Mouse (Mus musculus): Measurements from ENCODE around the gene Gpr39.

Gpr39 gene

DNA sequence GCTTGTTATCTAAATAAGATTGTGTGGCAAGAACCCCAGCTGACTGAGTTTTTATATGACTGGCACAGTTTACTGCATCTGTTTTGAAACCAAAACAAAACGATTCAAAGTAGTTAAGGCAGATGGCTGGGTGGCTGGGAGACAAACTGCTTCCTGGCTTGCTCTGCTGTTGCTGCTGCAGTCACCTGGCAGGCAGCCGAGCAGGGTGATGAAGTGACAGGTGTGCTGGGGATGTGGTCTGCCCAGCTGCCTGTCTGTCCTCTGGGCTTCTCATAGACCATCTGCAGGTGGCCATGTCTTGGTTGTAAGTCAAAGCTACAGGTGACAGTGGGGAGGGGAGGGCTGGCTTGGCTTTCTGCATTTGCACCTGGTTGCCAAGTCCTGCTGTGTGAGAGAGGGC lies 131.6 kb downstream of the Gpr39 start:
- no peak for DNase-seq (ENCODE audit: low read depth)

DNA sequence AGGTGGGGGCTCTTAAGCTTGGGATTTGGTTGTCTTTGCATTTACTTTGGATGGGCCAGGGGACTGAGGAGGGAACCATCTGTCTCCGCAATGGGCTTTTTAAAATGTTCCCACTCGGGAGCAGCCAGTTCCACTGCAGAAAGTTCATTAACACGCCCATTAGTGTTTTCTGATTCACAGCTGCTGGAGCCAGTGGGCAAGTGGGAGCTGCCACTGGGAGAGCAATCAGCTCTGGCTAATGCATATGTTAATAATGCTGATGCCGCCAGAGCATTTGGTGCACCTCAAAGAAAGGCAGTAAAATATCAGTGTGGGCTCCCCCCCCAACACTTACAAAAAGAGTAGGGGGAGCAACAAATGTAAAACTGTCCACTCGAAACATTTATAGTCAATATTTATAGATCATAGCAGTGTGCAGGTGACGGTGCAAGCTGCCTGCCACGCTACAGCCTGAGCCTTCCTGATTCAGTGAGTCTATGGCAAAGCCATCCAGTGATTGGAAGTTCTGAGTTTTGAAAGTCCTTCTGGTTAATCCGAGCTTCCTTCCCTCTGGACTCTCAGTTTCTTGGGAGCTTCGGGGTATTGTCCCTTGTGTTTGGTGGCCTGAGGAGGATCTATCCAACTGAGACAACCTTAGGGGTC lies 136.5 kb downstream of the Gpr39 start:
- DNase-seq (ENCODE audit: low read depth) = no peak

DNA sequence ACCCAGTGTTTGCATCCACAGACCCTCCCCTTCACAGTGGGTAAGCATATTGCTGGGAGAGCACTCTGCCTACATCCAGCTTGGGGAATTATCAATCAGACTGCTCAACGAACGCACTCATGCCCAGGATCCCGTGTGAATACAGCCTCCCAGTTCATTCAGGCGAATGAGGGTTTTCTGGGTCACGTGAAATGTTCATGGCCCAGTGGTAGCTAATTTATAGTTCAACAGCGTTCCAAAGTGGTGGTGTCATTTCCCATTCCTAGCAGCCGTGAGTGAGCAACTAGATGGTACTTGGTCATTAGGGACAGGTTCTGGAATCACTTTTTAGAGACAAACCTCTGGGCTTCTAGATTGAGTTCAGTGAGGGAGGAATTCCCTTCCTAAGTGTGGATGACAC lies 144.3 kb downstream of the Gpr39 start:
- no peak for DNase-seq (ENCODE audit: low read depth)

- no peak for DNase-seq (ENCODE audit: low read depth)
Observed at GRCm38 (mm10) chr1:125823611-125824010, 146.8 kb downstream of the Gpr39 start.

- DNase-seq (ENCODE audit: low read depth) = no peak
Observed at GRCm38 (mm10) chr1:125837507-125837906, 160.7 kb downstream of the Gpr39 start.

DNA sequence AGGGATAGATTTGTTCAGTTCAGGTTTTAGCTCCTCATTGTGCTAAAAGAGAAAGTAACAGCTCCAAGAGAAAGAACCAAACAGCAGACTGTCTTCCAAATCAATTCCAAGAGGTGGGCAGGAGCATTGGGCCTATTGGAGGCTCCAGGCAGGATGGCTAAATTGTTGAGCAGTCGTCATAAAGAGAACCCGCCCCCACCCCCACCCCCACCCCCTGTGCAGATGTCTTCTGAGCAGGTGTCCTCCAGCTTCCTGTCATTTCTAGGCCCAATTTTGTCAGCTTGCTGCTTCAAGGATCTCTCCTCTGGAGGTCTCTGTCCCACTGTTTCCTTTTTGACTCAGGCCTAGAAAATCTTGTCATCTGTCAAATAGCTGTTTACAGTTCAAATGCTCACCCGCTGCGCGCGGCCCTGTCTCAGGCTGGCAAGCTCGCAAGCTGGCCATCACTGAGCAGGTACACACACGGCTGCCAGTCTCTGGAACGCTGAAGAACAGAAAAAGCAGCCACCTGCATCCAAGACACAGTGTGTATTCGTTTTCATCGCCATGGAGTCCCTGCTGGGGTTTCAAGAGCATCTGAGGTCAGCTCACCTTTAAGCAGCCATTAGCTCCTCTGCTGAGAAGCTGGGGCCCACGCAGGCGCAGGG lies 163.1 kb downstream of the Gpr39 start:
- no peak for DNase-seq (ENCODE audit: low read depth)

DNA sequence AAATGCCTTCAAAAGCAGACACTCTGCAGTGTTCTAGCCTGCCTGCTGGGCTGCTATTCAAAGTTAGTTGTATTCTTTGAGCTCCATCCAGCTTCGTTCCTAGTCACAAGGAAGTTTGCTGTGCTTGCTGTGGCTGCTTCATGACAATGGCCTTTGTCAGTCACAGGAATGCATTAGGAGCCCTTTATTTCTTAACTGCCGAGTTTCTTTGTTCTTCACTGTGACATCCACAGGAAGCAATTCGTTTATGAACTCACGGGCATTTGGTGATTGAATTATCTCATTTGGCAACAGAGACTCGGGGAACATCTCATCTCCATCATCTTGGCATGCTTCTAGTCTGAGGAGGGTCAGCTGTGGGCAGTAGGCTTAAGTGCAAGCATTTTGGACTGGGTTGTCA lies 177.9 kb downstream of the Gpr39 start:
- no peak for DNase-seq (ENCODE audit: low read depth)

GRCm38 (mm10) chr1:125858631-125859030 lies 181.8 kb downstream of the Gpr39 start:
- no peak for DNase-seq (ENCODE audit: low read depth)

GRCm38 (mm10) chr1:125870056-125870455 lies 193.3 kb downstream of the Gpr39 start:
- no peak for DNase-seq (ENCODE audit: low read depth)

- no peak for DNase-seq (ENCODE audit: low read depth)
Observed at GRCm38 (mm10) chr1:125893158-125893557, 216.4 kb downstream of the Gpr39 start.

- no peak for DNase-seq (ENCODE audit: low read depth)
Observed at GRCm38 (mm10) chr1:125910211-125910870, 233.5 kb downstream of the Gpr39 start.

GRCm38 (mm10) chr1:125910871-125911265 lies 234.1 kb downstream of the Gpr39 start:
- DNase-seq (ENCODE audit: low read depth) = no peak

DNA sequence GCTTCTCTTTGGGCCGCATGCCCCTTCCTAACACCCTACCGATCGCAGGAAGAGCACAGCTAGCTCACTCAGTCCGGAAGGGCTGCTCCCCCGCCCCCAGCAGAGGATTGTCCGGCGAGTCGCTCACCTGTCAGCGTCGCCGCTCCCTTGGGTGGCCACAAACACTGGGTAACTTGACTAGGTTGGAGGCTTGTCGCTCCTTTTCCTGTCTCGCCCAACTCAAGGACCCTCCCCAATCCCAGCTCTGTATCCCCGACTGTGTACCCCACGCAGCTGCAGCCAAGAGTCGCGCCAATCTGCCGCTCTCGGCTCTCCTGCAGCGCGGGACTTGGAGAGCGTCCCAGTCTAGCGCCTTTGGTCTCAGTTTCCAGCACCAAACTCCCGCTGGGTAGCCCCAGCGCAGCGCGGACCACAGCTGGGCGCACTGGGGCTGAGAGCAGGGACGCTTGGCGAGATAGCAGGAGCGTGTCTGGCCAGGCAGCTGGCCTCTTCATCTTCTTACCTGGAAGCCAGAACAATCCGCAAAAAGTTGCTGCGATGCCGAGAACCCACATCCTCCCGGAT lies 234.6 kb downstream of the Gpr39 start:
- no peak for DNase-seq (ENCODE audit: low read depth)

DNA sequence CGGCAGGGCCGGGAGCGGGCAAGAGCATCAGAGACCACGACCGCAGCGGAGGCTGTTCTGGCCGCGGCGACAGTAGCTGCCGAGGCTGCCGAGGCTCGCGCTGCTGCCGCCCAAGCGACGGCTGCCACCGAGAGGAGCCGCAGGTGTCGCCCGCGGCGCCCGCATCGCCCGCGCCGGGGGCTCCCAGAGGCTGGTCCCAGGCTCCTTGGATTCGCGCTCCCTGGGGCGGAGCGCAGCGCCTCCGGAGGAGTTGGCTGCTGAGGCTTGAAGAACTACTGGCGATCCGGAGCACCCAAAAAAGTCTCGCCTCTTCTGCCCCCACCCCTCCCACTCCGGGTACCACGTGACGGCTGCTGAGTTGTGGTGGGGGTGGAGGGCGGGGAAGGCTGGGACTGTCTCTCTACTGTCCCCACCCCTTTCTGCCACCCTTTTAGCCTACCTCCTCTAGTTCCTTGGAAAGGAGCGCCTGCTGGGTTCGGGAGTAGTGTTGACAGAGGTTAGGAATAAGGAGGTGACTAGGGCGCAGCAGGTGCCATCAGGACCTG lies 235.2 kb downstream of the Gpr39 start:
- DNase-seq (ENCODE audit: low read depth) = no peak

GRCm38 (mm10) chr1:125912601-125913600 lies 236.1 kb downstream of the Gpr39 start, which contains the start of gene Lypd1:
Lypd1 (minus strand) TSS chr1:125913101.
- DNase-seq (ENCODE audit: low read depth) = no peak

- DNase-seq (ENCODE audit: low read depth) = no peak
Observed at GRCm38 (mm10) chr1:125920696-125921095, 243.9 kb downstream of the Gpr39 start.

DNA sequence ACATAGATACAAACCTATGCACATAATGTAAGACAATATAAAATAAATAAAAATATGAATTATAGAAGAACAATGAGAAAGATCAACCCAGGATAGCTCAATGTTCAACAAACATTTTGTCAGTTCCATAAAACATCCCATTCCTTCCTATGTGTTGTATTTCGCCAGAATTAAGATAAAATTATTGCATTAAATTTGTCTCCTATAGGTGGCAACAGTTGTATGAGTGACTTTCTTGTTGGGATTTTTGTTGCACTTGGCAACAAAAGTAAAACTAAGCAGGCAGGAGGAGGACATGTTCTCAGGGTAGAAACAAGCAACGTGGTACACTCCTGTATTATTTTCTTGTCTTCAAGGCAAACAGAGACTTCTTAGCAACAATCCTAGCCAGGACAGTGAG lies 246.3 kb downstream of the Gpr39 start:
- DNase-seq (ENCODE audit: low read depth) = no peak

All from 416B (cell line).